10 mouse cellular contexts compared by ENCODE assay signal in genomic region chr17:31891858-31892257, GRCm38 (mm10). TPM values are rescaled to one million over a fixed set of nuclear protein-coding genes. Genes with fewer than 3 reads are reported as not detected.
A peak's percentile ranks its signal among the peaks of the same experiment; 100 is the strongest.
DNase-seq lines count a peak whose midpoint lies in the region; ATAC-seq lines count a peak whose summit lies in the region.
"Had no signal": no experiment of that assay in that cellular context is flagged by ENCODE, and none has a peak within 500 bp of the region (broad histone marks: within the 10 kb centered on the region; RNA-seq: fewer than 3 reads in every experiment).

No protein-coding gene starts in this region.

- DNase-seq in kidney, adult 9 months: no peak
- DNase-seq in urinary bladder, postnatal 10 days (ENCODE audit: low spot score): peak; percentile 5
- no peak for DNase-seq in urinary bladder, adult 18-20 months (ENCODE audit: low spot score in 2 of 2)
- DNase-seq in layer of hippocampus, postnatal 14 days (ENCODE audit: low spot score in 2 of 2): peak; percentile 32
- DNase-seq in adipocyte (ENCODE audit: low spot score): no peak
- no peak for DNase-seq in cerebellum, postnatal 14 days
- DNase-seq: cerebellum, adult 9-10 months had no signal

- no peak for ATAC-seq in kidney, embryonic 16.5 days (ENCODE audit: low FRiP score, low TSS enrichment)

- no peak overlapping the region for H3K4me3 ChIP-seq in kidney, embryonic 16.5 days (ENCODE audit: low read length)
- H3K4me3 ChIP-seq: hindbrain, embryonic 12.5 days; midbrain, embryonic 12.5 days had no signal

- no peaks in the 10 kb centered on the region for H3K9me3 ChIP-seq in kidney, embryonic 16.5 days (ENCODE audit: low read length)
- H3K9me3 ChIP-seq: hindbrain, embryonic 12.5 days; midbrain, embryonic 12.5 days had no signal

- H3K9ac ChIP-seq in kidney, embryonic 16.5 days (replicated peaks; ENCODE audit: low read length): peak overlapping the region; percentile 56
- H3K9ac ChIP-seq: hindbrain, embryonic 12.5 days; midbrain, embryonic 12.5 days had no signal

- no peak overlapping the region for H3K4me2 ChIP-seq in kidney, embryonic 16.5 days (replicated peaks; ENCODE audit: low read depth, low read length)
- H3K4me2 ChIP-seq: hindbrain, embryonic 12.5 days; midbrain, embryonic 12.5 days had no signal

- WGBS in kidney, embryonic 16.5 days: 52% methylated on average over 4 of the region's 4 CpGs

- H3K27ac ChIP-seq in kidney, embryonic 16.5 days (ENCODE audit: low read length): peak overlapping the region; percentile 90
- H3K27ac ChIP-seq: midbrain, embryonic 12.5 days had no signal

- no peaks in the 10 kb centered on the region for H3K36me3 ChIP-seq in kidney, embryonic 16.5 days (ENCODE audit: insufficient read depth, low read length)
- H3K36me3 ChIP-seq: hindbrain, embryonic 12.5 days; midbrain, embryonic 12.5 days had no signal

- no peaks in the 10 kb centered on the region for H3K27me3 ChIP-seq in kidney, embryonic 16.5 days (ENCODE audit: insufficient read depth, low read length)
- H3K27me3 ChIP-seq: hindbrain, embryonic 12.5 days; midbrain, embryonic 12.5 days had no signal

- peaks cover 51% of the 10 kb centered on the region for H3K4me1 ChIP-seq in kidney, embryonic 16.5 days (ENCODE audit: insufficient read depth, low read length)

RNA-seq across cellular contexts. Expression of gene Sik1, which starts 36.3 kb away (rescaled TPM):
- 16.5 and 17.8 TPM in 2 replicates for polyA plus RNA-seq in kidney, embryonic 16.5 days (2015; fragmentation: Nextera tagmentation; extraction: Ambion mirVana)
- 10 to 100 TPM; 16.1 to 16.7 TPM for total RNA-seq in layer of hippocampus, postnatal 14 days (2021)

Comparison
In these comparisons a context has a peak if more than half of its experiments do, and no peak if none do; other contexts are left out.
1. DNase-seq: peak in urinary bladder, postnatal 10 days (single experiment) and layer of hippocampus, postnatal 14 days (2 of 2); none in kidney, adult 9 months (single experiment), urinary bladder, adult 18-20 months (0 of 2), adipocyte (single experiment) and cerebellum, postnatal 14 days (0 of 2).